Mouse (Mus musculus) heart, postnatal 0 days (tissue): ENCODE measurements around the gene Gypa.

Experiments used
- CTCF ChIP-seq: IDR thresholded peaks from 2 replicates; pipeline ENCODE4 v1.5.1; 2016; ENCODE audit warnings: antibody characterized with exemption, control low read depth, low read depth
- EP300 ChIP-seq: IDR thresholded peaks from 2 replicates; pipeline ENCODE4 v1.6.1; 2016; ENCODE audit warnings: antibody characterized with exemption, low read depth

DNA sequence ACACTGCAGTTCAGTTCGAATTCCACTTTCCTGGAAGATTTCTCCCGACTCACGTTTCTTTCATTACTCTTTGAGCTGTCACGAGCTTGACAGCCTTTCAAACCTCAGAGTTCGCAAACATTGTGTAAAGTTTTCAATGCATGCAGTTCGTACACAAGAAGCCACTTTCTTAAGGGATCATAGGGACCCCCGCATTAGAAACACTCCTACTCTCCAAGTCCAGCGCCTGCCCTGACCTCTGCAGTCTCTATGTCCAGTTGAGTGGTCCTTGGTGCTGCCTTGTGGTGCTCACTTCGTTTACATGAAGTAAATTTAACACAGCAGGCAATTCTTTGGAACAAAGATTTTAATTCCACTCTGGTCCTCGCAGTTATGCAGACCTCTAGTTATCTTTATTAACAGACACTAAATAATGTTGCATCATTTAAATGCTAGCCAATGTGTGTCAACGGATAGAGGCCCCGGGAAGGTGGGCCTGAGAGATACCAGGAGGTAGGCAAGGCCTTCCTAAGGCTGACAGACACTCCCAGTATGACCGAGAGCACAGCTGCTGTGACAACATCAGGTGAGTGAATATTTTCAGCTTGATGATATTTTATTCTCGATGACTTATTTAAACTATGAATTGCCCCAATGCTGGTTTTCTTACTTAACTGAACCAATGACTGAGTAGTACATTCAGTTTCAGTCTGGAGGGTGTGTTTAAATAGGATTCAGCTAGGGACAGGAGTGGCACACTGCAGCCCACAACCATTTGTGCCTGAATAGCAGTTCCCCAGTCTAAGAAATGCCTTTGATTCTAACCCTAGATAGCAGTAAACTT, at the start of gene Gypa:
- TF ChIP-seq EP300 = no peak
- TF ChIP-seq CTCF = no peak
